Mouse (Mus musculus) embryonic facial prominence, embryonic 13.5 days (tissue): ENCODE data around the gene Csrp2. TPM values are rescaled to one million over a fixed set of nuclear protein-coding genes. Genes with fewer than 3 reads are reported as not detected.

Source experiments
- ATAC-seq: fragments of 200-750 bp; cut with Nextera tagmentation; 2 replicates; pipeline ENCODE4 v1.8.0; 2017; ENCODE audit warnings: low read depth; ENCODE audit not compliant: insufficient number of reproducible peaks, insufficient read depth, low FRiP score, low TSS enrichment
- H3K27ac ChIP-seq: fragments of 300-500 bp; sonication (generic); 2 replicates; pipeline ENCODE4 v1.5.1; 2015; ENCODE audit warnings: moderate library complexity, mild to moderate bottlenecking, inconsistent platforms
- H3K27me3 ChIP-seq: fragments of 300-500 bp; sonication (generic); 2 replicates; pipeline ENCODE4 v1.6.1; 2015; ENCODE audit warnings: mild to moderate bottlenecking, inconsistent platforms
- H3K36me3 ChIP-seq: fragments of 300-500 bp; sonication (generic); 2 replicates; pipeline ENCODE4 v1.6.1; 2015; ENCODE audit warnings: mild to moderate bottlenecking, inconsistent platforms
- H3K4me1 ChIP-seq: fragments of 300-500 bp; sonication (generic); 2 replicates; pipeline ENCODE4 v1.6.1; 2015; ENCODE audit warnings: inconsistent platforms
- H3K4me2 ChIP-seq: fragments of 300-500 bp; sonication (generic); 2 replicates; pipeline ENCODE4 v1.6.1; 2015; ENCODE audit warnings: moderate library complexity, mild to moderate bottlenecking, inconsistent platforms
- H3K4me3 ChIP-seq: fragments of 300-500 bp; sonication (generic); 2 replicates; pipeline ENCODE4 v1.5.1; 2015; ENCODE audit warnings: mild to moderate bottlenecking, inconsistent platforms
- H3K9ac ChIP-seq: fragments of 300-500 bp; sonication (generic); 2 replicates; pipeline ENCODE4 v1.6.1; 2015; ENCODE audit warnings: mild to moderate bottlenecking, inconsistent platforms
- H3K9me3 ChIP-seq: fragments of 300-500 bp; sonication (generic); 2 replicates; pipeline ENCODE4 v1.6.1; 2016; ENCODE audit warnings: inconsistent platforms
- WGBS: fragments of 180-500 bp; shearing (Covaris S2); methylation state at CpG from one replicate; pipeline ENCODE4 v1.1.7; 2015; ENCODE audit warnings: mixed read lengths; 5-methylcytosine and 5-hydroxymethylcytosine counted together
- polyA plus RNA-seq: library from polyadenylated mRNA; unstranded; fragments of >200 nt; fragmentation: Nextera tagmentation; extraction: Ambion mirVana; gene quantifications from 2 replicates; pipeline ENCODE4 v1.2.1, GENCODE M21; 2015

Csrp2 gene
- polyA plus RNA-seq, 1 experiment from 2014 or later = 149 TPM

DNA sequence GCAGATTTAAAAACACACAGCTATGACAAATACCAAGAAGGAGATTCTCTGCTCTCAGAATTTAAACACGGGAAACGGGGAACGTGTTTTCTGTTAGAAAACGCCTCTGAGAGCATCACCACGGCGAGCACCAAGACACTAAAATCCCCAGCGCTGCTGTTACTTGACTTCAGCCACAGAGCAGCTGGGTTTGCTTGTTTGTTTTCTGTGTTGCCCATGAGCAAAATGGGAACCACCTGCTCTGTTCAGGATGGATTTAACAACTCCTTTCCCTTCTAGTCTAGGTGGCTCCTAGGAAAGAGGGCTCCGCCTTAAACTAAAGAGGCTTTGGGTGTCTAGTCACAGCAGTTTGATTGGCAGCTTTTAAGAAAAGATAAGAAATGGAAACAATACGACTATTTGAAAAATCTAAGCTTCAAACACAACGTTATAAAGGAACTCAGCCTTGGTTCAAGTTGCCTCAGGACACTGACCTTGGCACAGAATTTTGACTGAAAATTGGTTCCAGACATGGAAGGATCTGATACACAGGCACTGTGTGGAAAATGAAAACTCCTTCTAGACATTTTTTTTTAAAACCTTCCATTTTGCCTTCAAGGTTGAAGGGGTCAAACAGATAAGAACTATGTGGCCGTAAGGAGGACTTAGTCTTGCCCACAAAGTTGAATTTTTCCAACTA is 2.8 kb upstream of the Csrp2 start:
- Histone ChIP-seq H3K4me3 (no peak overlapping the region), H3K36me3 (no peaks in the 10 kb centered on the region), H3K27me3 (no peaks in the 10 kb centered on the region), H3K9me3 (no peaks in the 10 kb centered on the region), H3K27ac (no peak overlapping the region), H3K4me2 (peak overlapping the region; percentile 27), H3K4me1 (peaks cover 31% of the 10 kb centered on the region), H3K9ac (no peak overlapping the region)
- 19% methylated on average over 11 of the region's 11 CpGs for WGBS
- ATAC-seq = no peak

DNA sequence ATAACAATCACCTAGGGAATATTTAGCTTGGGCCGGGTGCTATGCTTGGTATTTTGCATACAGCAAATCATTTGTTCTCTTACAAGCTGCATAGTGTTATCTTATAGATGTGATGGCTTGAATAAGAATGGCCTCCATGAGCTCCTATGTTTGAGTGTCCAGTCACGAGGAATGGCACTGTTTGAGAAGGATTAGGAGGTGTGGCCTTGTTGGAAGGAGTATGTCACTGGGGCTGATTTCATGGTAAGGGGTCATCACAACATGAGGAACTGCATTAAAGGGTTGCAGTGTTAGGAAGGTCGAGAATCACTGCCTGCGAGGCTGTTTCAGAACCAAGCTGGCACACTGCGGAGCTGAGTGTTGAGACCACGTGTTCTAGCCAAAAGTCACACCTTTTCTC is 2.1 kb upstream of the Csrp2 start:
- Histone ChIP-seq H3K27ac (no peak overlapping the region), H3K36me3 (no peaks in the 10 kb centered on the region), H3K9me3 (no peaks in the 10 kb centered on the region), H3K4me3 (no peak overlapping the region), H3K4me2 (no peak overlapping the region), H3K9ac (no peak overlapping the region), H3K4me1 (peaks cover 39% of the 10 kb centered on the region), H3K27me3 (no peaks in the 10 kb centered on the region)
- 85% methylated on average over 6 of the region's 6 CpGs for WGBS
- no peak for ATAC-seq

GRCm38 (mm10) chr10:110918414-110919391 is 886 bp upstream of the Csrp2 start:
- H3K4me3 ChIP-seq = peak overlapping the region; percentile 72
- H3K27me3 ChIP-seq = no peaks in the 10 kb centered on the region
- peak overlapping the region; percentile 87; the same call in 1 of the 2 replicates for H3K9ac ChIP-seq
- H3K27ac ChIP-seq = peak overlapping the region; percentile 98
- H3K4me1 ChIP-seq = peaks cover 42% of the 10 kb centered on the region
- peak overlapping the region; percentile 90 for H3K4me2 ChIP-seq
- no peaks in the 10 kb centered on the region for H3K9me3 ChIP-seq
- 16% methylated on average over 26 of the region's 26 CpGs for WGBS
- no peaks in the 10 kb centered on the region for H3K36me3 ChIP-seq
- no peak for ATAC-seq

DNA sequence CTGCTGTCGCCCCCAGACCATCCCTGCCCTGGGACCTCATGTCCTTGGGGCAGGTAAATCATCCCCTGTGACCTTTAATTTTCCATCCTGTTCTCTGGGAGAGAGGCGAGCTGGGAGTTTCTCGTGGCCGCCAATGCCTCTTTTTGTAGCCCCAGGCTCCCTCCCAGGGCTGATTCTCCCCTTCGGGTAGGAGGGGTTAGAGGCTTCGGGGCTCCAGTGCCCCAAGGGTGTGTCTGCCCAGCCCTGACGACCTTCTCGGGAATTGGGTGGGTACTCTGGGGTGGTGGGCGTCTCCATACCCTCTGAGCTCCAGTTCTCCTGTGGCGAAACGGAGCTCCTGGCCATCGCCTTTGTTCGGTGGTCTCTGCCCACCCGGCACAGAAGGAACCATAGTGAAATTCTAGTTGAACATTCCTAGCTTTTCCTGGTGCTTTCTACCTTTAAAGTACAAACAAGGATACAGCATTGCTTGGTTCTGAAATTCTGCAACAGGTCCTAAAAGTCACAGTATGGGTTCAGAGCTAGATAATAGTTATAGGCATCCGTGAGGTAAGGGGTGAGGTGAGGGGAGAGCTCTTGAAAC is 870 bp downstream of the Csrp2 start:
- peak overlapping the region; percentile 98 for H3K27ac ChIP-seq
- H3K9ac ChIP-seq = peak overlapping the region; percentile 87
- under 1% methylated on average over 15 of the region's 15 CpGs for WGBS
- peak overlapping the region; percentile 72 for H3K4me3 ChIP-seq
- peaks cover 43% of the 10 kb centered on the region for H3K4me1 ChIP-seq
- no peaks in the 10 kb centered on the region for H3K27me3 ChIP-seq
- no peaks in the 10 kb centered on the region for H3K9me3 ChIP-seq
- peak; percentile 60 for ATAC-seq
- no peaks in the 10 kb centered on the region for H3K36me3 ChIP-seq
- H3K4me2 ChIP-seq = peak overlapping the region; percentile 90

- H3K4me2 ChIP-seq = peak overlapping the region; percentile 90
- no peaks in the 10 kb centered on the region for H3K9me3 ChIP-seq
- H3K4me1 ChIP-seq = peaks cover 51% of the 10 kb centered on the region
- peak overlapping the region; percentile 38; the same call in 1 of the 2 replicates for H3K9ac ChIP-seq
- no peaks in the 10 kb centered on the region for H3K36me3 ChIP-seq
- ATAC-seq = no peak
- H3K27ac ChIP-seq = no peak overlapping the region
- H3K4me3 ChIP-seq = peak overlapping the region; percentile 72
- no peaks in the 10 kb centered on the region for H3K27me3 ChIP-seq
- WGBS = 67% methylated on average over 3 of the region's 3 CpGs
Observed at GRCm38 (mm10) chr10:110921890-110922289, 2.3 kb downstream of the Csrp2 start.

- Histone ChIP-seq H3K36me3 (no peaks in the 10 kb centered on the region), H3K27ac (no peak overlapping the region), H3K4me3 (peak overlapping the region; percentile 72), H3K4me1 (peaks cover 58% of the 10 kb centered on the region), H3K27me3 (no peaks in the 10 kb centered on the region), H3K4me2 (peak overlapping the region; percentile 90), H3K9ac (peak overlapping the region; percentile 38; the same call in 1 of the 2 replicates), H3K9me3 (no peaks in the 10 kb centered on the region)
- 73% methylated on average over 9 of the region's 9 CpGs for WGBS
- no peak for ATAC-seq
Observed at GRCm38 (mm10) chr10:110922612-110923011, 3.0 kb downstream of the Csrp2 start.

DNA sequence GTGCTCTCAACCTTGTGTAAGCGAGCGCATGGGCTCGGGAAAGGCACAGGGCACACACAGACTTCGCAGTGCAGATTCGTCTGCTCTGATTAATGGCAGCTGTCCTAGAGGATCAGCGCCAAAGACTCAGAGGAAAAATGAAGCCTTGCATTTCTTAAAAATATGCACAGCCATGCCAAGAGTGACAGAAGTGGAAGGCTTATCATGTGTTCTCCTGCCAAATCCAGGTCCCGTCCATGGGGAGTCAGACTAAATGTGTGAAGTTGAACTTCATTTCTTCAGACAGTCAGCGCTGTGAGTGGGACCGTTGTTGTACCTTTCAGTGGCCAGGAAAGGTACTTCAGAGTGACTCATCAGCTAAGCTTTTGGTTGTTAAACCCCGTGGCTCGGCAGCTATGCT is 7.9 kb downstream of the Csrp2 start:
- no peaks in the 10 kb centered on the region for H3K36me3 ChIP-seq
- H3K9ac ChIP-seq = no peak overlapping the region
- H3K4me2 ChIP-seq = peak overlapping the region; percentile 32
- H3K4me1 ChIP-seq = peaks cover 74% of the 10 kb centered on the region
- 41% methylated on average over 11 of the region's 11 CpGs for WGBS
- ATAC-seq = no peak
- H3K9me3 ChIP-seq = no peaks in the 10 kb centered on the region
- no peaks in the 10 kb centered on the region for H3K27me3 ChIP-seq
- no peak overlapping the region for H3K4me3 ChIP-seq
- H3K27ac ChIP-seq = peak overlapping the region; percentile 48

GRCm38 (mm10) chr10:110929756-110930155 is 10.2 kb downstream of the Csrp2 start:
- peak overlapping the region; percentile 7; the same call in 1 of the 2 replicates for H3K27ac ChIP-seq

GRCm38 (mm10) chr10:110931161-110931912 is 11.7 kb downstream of the Csrp2 start:
- 31% methylated on average over 13 of the region's 13 CpGs for WGBS
- Histone ChIP-seq H3K36me3 (no peaks in the 10 kb centered on the region; the same call in 1 of the 2 replicates), H3K9ac (peak overlapping the region; percentile 11; the same call in 1 of the 2 replicates), H3K4me2 (peak overlapping the region; percentile 50), H3K27ac (peak overlapping the region; percentile 84), H3K27me3 (no peaks in the 10 kb centered on the region), H3K4me1 (peaks cover 61% of the 10 kb centered on the region), H3K4me3 (peak overlapping the region; percentile 20; the same call in 1 of the 2 replicates), H3K9me3 (no peaks in the 10 kb centered on the region)
- ATAC-seq = 0 out of 2 replicates have a peak, but pooled peaks have one; percentile 26

More at GRCm38 (mm10) chr10:110929756-110930155, 10.2 kb downstream of the Csrp2 start:
- Histone ChIP-seq H3K9me3 (no peaks in the 10 kb centered on the region), H3K9ac (no peak overlapping the region), H3K4me2 (no peak overlapping the region), H3K36me3 (no peaks in the 10 kb centered on the region), H3K4me1 (peaks cover 71% of the 10 kb centered on the region), H3K27me3 (no peaks in the 10 kb centered on the region), H3K4me3 (no peak overlapping the region)
- ATAC-seq = no peak
- 57% methylated on average over 4 of the region's 4 CpGs for WGBS

DNA sequence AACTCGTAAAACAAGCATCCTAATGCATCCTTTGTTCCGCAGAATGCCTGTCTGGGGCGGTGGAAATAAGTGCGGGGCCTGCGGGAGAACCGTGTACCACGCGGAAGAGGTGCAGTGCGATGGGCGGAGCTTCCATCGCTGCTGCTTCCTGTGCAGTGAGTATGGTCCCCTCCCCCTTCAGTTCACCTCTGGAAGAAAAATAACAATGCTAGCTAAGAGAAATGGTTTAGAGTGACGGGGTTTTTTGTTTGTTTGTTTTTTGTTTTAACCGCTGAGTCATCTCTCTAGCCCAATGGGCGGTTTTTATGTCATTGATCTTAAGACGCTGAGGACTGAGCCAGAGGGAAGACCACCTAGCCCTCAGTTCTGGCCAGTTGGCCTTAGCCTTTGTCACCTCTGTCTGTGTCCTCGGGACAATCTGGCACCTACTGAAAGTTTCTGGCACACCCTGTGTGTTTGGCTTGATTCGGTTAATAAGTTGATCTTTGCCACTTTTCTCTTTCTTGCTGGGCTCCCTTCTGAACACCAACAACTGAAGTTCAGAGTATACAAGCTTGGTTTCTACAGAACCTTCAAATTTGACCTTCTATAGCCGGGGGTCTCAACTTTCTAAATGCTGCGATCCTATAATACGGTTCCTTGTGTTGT is 12.4 kb downstream of the Csrp2 start:
- peak overlapping the region; percentile 20; the same call in 1 of the 2 replicates for H3K4me3 ChIP-seq
- peak overlapping the region; percentile 11; the same call in 1 of the 2 replicates for H3K9ac ChIP-seq

More for the DNA sequence above, 12.4 kb downstream of the Csrp2 start:
- H3K27ac ChIP-seq = peak overlapping the region; percentile 84
- peak; percentile 73 for ATAC-seq
- peak overlapping the region; percentile 50 for H3K4me2 ChIP-seq
- H3K36me3 ChIP-seq = peaks cover 4% of the 10 kb centered on the region; the same call in 1 of the 2 replicates
- peaks cover 54% of the 10 kb centered on the region for H3K4me1 ChIP-seq
- 53% methylated on average over 20 of the region's 20 CpGs for WGBS
- H3K27me3 ChIP-seq = no peaks in the 10 kb centered on the region
- no peaks in the 10 kb centered on the region for H3K9me3 ChIP-seq
